Mouse (Mus musculus) hematopoietic multipotent progenitor cell, adult 10-12 weeks (in vitro differentiated cells): Measurements from ENCODE around the gene Hddc2. TPM values are rescaled to one million over a fixed set of nuclear protein-coding genes. Genes with fewer than 3 reads are reported as not detected.

Source experiments
- polyA plus RNA-seq: library from polyadenylated mRNA; stranded (reverse); fragments of >175 nt; gene quantifications from 2 replicates; pipeline ENCODE4 v1.2.3, GENCODE M21; 2012; ENCODE audit warnings: low replicate concordance

Hddc2 gene
- polyA plus RNA-seq = 0.73 and 2.3 TPM in 2 replicates

DNA sequence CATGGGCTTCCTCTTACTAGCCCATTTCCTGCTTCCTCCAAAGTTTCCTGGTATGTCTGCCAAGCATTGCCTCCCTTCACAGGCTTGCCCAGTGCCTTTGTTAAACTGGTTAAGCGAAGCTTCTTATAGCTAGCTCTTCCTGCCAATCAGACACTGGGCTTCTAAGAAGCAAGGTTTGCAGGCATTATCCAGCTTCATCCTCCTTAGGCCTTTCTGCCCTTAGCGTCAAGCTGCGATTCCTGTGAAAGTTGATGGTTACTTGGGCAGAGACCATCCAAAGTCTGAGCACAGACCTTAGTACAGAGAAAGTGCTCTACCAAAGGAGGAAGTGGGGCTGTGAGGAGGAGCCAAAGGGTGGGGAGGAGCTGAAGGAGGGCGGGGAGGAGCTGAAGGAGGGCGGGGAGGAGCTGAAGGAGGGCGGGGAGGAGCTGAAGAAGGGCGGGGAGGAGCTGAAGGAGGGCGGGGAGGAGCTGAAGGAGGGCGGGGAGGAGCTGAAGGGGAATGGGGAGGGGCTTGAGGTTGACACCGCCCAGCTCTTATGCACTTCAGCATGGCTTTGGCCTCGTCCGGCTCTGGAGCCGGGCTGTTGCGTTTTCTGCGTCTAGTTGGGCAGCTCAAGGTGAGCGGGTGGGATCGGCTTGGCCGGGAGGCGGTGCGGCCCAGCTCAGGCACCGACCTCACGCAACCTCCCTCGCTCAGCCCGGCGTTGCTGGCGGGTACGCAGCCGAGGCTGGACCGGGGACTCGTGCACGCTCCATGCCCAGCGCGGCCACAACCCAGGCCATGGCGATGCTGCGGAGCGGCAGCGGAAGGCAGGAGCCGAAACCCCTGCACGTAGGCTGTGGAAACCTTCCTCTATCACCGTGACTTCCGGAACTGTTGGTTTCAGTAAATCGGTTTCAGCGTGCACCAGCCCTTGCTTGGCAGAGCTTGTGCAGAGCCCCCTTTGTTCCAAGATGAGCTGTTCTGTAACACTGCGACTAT, at the start of gene Hddc2:
TSS of gene Hddc2 (plus strand) at position 519 of the 984 bp plus-strand sequence.

Other genes with a start within 250 kb of the Hddc2 start
- 0.18 and 0.25 TPM in 2 replicates for gene Tpd52l1, start 132.6 kb downstream of the Hddc2 start, polyA plus RNA-seq